Mouse (Mus musculus): Measurements from ENCODE around the gene Crybg3. TPM values are rescaled to one million over a fixed set of nuclear protein-coding genes. Genes with fewer than 3 reads are reported as not detected.
A peak's percentile ranks its signal among the peaks of the same experiment; 100 is the strongest.

Gene Crybg3
- total RNA-seq (2021) (10 to 100 TPM; 11.9 to 16.0 TPM), polyA plus RNA-seq (2012; rRNA removed) (1.6 and 1.7 TPM in 2 replicates)
- long read RNA-seq, partial matches to known transcripts, result 1 of 2 reads
- long read RNA-seq, other reads (novel, unspliced or antisense), result 1 of 2 reads

DNA sequence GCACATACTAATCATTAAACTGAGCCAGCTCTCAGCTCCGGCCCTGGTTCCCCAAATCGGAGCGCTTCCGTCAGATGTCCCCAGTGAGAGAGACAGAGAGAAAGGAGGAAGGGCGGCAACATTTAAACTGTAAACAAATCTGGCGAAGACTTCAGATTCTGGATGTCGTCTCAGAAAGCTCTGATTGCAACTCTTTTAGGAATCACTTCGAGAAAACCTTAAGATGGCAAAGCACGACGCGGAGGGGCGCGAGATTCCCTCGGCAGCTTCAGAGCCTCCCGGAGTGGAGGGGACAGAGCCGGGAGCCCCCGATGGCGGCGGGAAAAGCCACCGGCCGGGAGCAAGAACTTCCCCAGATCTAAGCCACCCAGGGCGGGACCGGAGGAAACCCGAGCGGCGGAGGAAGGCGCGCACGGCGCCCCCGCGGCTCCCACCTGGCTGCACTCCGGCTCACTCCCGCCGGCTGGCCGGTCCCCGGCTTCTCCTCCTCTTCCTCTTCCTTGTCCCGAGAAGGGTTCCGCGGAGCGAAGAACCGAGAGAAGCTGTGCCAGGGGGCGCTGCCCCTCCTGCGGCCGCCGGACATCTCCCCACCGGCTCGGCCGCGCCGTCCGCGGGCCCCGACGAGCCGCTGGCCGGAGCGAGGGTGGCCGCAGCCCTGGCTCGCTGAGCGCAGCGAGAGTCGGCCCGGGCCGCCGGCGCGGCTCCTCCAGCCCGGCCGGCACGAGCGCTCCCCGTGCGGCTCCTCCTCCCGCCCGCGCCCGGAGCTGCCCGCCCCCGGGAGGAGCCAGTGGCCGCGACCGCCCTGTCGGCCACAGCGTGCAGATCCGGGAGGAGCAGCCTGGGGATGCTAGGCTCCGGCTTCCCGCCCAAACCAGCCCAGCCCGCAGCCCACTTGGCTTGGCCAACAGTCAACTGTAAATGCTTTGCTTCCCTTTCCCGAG, at the start of gene Crybg3:
Crybg3 (minus strand) TSS at position 669 of the 941 bp plus-strand sequence.
- DNase-seq, result peak; percentile 93

DNA sequence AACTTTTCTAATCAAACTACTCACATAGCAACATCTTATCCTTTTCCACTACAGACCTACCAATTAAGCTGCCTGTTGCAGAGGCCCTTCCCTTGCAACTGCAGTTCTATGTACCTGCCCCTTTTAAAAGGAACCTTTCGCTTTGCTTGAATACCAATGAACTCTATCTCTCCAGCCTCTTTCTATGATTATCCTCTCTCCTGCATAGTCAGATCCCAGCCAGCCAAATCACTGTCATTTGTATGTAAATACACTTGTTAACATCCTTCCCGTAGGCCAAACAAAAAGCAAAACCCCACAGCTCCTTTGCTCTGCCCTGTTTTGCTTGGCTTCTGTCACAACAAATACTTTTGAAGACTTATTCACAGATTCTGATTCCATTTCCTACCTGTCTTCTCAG, 43.0 kb upstream of the Crybg3 start:
- no peak for DNase-seq

DNA sequence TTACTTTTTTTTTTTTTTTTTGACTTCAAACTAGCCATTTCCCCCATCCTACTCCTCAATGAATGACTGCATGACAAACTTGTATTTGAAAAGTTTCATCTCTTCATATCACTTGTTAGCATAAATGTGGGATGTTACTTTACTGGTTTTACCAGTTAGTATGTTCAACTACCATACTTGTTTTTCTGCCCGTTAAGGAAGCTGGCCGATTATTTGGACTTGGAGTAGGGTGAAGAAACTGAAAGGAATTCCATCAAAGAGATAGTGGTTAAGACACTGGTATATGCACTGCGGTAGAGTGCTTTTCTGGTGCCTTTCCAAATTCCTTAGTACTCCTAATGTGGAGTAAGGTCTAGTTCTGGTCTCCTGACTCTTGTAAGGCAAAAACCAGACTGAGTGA, 39.2 kb upstream of the Crybg3 start:
- DNase-seq, result no peak

DNA sequence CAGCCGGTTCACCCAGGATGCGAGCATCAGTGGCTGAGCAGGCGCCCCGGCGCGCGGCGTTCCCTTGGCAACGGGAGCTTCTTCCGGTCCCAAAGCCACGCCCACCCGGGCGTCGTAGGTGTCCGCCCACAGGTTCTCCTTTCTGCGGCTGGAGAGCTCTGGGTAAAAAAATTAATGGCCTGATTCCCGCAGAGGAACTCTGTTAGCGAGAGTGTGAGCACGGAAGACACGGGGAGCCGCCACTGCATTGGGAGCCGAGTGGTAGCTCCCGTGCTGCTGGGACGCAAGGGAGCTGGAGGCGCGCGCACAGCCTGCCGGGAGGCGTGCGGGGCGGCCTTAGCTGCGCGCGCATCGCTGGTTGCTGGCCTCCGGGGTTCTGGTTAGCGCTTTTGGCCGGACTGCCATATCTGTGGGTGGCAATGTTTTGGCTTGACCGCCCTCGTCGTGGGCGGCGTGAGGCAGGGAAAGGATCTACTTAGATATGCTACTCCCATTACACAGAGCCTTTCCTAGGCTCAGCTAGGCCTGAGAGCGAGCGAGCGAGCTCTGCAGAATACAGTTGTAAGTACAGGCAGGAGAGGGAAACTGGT, 38.4 kb upstream of the Crybg3 start, which contains the start of gene Arl6:
Arl6 (minus strand) TSS at position 290 of the 590 bp plus-strand sequence.
- peak; percentile 95 for DNase-seq

DNA sequence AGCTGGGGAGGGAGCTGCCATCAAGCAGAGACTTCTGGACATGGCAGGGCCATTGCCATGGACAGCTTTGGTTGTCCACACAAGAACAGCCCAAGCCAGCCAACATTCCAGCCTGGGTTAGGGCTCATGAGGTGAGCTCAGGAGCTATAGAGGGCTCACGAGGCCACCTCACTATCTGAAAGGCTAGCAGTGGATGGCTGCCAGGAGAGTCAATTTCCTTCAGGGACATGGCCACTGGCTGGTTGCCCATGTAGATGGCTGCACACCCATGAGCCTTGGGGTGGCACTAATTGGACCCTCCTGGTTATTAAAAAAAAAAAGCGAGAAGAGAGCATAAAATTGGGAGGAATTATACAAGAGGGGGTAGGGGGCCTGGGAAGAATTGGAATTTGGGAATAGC, 33.8 kb upstream of the Crybg3 start:
- DNase-seq, result no peak

DNA sequence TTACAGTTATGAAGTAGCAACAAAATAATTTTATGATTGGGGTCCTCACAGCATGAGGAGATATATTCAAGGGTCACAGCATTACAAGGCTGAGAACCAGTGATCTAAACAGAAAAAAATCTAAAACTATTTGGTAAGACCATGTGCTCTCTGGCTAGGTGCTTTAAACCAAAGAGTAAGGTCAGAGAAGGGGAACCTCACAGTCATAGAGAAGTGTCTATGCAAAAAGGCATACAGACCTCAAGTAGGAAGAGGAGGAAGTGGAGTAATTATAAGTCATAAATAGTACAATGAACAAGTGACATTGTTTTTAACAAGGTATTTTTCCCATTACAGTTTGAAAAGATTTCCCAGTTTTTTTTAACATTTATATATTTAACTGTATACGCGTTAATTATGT, 20.8 kb upstream of the Crybg3 start:
- DNase-seq, result no peak

DNA sequence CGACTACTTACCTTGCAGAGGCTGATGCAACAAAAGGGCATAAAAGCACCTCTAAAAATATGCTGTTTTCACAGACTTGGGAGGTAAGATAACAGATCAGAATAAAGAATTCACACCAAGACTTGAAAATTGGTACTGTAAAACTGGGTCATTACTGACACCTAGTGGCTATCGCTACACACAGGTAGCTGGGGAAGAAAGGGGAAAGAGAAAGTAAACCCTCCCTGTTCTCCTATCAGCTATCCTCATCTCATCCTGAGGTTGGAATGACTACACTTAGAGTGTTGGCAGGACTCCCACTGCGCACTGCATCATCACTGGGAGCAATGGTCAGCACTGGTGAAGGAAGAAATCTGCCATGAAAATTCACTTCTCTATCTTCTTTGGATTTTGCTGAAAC, 16.4 kb upstream of the Crybg3 start:
- DNase-seq, result peak; percentile 54

DNA sequence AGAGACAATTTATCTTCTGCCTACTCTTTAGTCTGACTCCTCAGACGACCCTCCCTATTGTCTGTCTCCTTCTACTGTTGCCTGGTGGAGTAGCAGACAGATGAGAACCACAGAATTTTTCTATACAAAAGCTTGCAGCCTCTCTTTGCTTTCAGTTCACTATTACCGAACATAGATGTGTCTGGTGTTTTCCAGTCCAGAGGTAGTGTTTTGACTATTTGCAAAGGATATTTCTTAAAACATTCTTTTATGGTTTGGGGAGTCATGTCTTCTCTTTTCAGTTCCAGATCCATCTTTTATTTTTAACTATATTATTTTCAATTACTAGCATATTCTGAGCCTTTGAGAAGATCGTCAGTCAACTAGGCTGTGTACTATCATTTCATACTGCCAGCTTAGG, 14.9 kb upstream of the Crybg3 start:
- no peak for DNase-seq

DNA sequence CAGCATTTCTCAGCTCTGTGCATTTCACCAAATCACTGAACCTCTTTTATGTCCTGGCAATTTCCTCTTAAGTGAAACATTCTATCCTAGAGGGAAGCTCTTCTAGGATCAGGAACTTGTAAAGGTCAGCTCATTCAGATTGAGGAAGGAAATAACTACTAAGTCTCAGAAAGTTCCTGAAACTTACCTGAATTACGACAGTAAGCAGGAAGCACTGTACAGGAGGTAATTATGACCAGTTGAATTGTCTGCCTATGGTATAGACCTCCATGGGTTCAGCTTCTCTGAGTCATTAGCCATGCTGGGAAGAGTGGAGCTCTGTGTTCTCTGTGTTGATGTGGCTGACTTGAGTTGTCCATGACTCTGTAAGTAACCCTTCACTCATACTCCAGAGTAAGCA, 10.0 kb upstream of the Crybg3 start:
- no peak for DNase-seq

DNA sequence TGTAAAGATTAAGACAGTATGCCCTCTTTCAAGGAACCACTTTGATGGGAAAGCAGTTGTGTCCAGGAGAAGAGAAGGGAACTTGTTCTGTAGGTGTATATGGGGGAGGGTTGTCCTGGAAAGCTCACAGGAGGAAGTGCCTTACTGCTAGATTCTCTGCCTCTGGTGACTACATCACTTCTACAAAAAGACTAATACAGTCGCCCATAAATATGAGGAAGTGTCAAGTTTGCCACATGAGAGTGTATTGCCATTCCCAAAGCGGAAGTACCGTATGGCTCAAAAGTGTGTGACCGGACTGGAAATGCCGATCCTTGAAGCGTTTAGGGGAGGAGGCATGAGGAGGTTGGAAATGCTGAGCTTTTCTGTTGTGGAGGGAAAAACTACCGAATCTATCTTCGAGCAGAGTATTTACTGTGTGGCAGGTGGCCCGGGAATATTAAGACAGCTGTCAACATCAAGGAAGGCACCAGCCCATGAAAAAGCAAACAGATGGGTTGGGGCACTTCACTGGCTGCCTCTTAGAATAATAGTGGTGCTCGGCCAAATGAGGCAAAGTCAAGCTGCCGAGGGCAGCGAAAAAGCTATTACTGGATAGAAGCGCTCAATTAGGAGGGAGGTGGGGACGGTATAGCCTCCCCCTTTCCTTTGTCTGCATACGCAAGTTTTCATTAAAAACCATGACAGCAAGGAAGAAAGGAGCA, 3.5 kb upstream of the Crybg3 start:
- DNase-seq, result no peak

DNA sequence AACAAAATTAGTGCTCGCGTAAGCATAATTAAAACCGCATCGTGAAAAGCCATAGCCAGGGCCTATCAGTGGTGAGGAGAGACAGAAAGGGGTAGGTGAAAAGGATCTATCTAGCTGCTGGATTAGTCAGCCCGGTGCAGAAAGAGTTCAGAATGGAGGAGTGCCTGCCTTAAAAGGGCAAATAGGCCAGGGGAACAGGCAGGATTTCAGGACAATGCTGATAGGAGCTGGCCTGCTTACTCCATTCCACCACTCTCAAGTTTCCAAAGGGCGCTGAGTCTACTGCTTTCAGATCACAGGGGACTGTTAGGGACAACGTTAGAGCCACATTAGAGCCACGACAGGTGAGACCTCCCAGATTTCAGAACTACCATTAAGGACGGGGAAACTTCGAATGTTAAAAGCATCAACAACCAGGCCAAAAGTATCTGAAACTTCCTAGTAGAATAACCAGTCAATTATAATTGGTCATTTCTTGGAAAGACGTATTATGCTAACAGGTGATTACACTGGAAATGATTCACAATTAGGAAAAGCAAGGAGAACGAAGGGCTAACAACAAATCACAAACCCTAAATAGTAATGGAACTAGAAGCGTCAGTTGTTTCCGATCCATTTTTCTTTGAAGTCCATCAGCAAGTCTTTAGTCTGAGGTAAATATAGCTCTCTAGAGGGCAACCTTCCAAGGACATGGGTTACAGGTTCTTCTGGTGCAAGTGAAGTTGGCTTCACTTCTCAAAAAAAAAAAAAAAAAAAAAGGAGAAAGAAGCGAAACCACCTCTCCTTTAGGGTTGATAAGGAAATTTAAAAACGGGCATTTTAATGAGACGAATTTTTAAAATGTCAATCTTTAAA, 1.1 kb downstream of the Crybg3 start:
- peak; percentile 42 for DNase-seq

DNA sequence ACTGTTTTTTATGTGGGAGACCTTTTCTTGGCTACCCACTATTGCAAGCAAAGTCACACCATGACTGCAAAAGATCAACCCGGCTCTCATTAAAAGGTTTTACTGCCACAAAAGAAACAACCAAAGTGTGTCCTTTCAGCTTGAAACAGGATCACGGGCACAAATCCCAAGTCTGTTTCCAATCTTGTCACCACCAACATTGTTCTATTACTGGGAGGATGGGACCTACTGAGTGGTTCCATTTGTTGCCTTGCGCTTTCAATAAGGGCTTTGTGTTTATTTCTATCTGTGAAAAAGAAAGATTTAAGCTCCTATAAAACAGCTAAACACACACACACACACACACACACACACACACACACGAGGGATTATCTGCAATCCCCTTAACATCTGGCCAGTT, 1.8 kb downstream of the Crybg3 start:
- no peak for DNase-seq

DNA sequence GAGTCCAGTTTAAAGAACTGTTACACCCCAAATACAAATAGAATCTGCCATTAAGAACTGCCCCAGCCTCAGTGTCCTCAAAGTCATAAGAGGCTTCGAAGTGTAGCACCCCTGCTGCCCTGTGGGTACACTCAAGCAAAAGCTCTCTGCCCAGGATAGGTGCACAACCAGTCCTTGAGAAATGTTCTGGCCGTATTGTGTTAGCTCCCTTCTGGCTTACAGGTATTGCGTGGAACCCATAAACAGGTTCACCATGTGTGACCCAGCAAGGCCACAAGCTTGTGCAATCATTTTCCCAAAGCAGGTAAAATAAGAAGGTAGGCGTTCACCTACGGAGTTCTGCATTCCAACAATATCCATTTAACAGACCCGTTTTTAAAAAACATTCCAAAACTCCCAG, 3.5 kb downstream of the Crybg3 start:
- DNase-seq, result no peak

DNA sequence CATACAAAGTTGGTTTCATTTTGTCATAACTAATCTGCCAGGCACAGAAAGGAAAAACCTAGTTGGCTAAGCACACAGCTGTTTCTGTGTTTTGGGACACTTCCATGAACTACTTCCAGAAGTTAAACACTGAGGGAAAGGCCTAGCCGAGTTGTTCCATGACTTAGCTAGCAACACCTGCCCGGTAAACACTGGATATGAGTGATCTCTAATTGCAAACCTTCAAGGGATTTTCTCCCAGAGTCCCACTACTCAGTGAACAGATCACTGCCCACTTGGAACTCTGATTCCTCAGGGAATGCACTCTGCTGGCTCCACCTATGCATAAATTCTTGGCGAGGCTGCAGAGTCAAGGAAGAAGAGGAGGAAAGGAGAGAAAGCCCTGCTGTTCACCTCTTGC, 6.1 kb downstream of the Crybg3 start:
- no peak for DNase-seq

DNA sequence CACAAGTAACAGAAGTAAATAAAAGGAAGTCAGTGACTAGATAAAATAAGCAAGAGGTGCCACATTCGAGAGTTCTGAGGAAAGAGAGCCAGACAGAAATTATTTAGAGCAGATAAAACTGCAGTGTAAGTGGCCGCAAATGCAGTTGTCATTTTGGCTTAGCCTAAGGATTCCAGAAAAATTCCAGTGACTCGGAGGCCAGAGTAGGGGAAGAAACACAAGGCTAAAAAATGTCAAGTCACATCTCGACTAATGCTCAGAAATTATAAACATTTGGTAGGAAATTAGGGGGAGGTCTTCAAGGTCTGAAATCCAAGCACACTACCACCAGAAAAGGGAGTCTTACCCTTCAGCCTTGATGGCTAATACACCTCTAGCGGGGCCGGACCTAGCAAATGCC, 10.0 kb downstream of the Crybg3 start:
- no peak for DNase-seq

DNA sequence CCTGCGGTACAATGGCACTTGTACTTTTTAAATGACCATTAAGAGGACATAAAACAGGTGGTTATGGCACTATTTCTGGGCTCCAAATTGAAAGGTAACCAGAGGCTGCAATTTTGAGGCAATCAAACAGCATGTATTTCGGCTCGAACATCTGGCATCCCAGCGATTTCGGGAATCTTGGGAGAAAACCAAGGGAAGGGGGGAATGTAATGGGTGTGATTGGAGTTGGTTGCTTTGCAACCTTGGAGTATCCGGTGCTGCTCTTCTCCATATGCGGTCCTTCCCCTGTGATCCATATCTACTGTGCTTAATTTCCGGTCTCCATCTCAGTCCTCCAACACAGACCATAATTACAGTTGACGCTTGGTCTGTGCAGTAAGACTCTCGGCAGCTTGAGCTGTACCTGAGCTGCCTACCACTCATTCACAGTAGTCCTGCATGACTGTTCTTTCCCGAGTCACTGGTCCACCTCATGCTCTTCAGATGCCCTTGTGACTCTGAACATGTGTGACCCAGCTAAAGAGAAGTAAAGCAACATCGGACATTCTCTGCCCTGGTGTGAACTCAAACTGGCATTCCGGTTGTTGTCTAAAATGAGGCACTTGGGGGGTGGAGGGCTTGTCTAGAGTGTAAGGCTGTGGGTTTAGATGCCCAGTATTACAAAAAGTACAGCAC, 12.3 kb downstream of the Crybg3 start:
- DNase-seq, result no peak

DNA sequence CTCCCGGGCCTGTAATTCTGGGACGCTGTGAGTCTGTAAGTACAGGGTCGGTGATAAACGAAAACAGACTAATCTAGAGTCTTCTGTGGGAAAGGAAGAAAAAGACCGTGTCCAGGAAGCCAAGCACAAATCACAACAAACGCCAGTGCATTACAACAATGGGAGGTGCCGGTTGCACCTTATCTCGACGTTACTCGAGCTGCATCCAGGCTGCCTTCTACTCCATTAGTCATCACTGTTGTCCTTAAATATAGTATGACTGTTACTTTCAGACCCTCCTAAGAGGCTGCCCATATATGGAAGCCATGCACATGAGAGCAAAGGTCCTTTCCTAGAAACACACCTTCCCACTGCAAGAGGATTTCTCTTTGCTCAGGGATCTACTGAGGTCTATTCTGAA, 13.0 kb downstream of the Crybg3 start:
- no peak for DNase-seq

DNA sequence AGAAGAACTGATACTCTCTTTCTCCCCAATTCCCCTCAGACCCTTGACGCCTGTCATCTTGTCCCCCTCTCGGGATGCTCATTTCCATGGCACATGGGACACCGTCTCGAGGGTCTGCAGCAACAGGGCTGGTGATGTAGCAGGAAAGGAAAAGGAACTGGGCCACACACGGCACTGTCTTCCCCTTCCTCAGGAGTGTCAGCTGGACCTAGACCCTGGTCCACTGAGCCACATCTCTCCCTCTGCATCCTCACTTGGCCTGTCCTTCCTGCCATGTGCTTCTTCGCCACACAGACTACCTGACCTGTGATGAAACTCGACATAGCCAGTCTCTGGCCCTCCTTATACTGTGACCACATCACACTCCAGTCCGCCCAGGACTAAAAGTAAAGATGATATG, 13.9 kb downstream of the Crybg3 start:
- no peak for DNase-seq

DNA sequence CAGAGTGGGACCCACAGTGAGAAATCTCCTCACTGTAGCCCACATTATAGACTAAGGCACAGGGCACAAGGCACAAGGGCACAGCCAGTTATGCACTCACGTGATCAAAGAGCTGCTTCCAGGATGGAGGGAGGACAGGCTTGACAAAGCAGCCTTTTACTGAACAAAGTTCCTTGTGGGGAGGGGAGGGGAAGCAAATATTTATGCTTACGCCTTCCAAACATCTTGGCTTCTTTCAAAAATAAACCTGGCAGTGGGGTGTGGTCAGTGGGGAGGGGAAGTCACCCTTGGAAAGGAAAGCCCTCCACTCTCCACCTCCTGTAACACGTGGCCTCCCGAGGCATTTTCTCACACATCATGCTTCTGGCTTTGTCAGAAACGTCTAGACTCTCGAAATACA, 14.5 kb downstream of the Crybg3 start:
- no peak for DNase-seq

DNA sequence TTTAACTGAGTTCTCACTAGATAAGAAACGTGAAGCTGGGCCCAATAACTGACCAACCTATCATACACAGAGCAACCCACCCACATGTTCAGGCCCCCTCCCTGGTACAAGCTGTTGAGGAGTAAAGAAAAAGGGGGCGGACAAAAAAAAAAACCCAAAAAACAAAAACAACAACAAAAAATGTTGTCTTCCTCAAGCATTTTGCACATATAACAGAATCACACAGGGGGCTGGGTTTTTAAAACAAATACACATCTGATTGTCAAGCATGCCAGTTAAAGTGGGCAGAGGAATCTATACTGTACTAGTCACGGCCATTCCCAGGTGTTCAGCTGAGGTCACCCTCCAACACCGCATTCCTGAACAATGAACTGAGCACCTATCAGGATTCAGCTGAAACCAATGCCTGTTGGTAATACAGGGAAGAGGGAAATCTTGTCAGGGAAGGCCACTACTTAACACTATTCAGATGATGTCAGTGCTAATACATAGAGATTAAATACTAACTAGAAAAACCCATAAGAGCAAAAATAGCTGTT, 15.0 kb downstream of the Crybg3 start:
- DNase-seq, result no peak

DNA sequence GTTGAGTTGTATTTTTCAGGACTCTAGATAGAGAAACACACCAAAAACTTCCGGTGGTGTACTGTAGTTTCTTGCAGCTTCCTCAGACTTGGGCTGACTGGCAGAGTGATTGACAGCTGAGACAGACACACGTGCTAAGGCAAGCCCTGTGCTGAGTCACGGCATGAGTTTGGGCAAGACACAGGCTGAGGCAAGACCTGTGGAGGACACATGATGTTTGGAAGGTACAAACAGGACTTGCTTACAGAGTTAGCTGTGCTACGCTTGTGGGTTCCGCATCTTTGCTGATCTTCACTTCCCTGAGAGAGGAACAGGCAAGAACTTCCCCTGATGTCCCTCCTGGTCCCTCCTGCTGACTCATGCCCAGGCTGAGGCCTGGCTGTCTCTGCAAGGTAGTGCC, 17.3 kb downstream of the Crybg3 start:
- peak; percentile 48 for DNase-seq

Measured in adrenal gland, adult 2 months (tissue).